8 mouse cellular contexts compared by ENCODE assay signal in genomic region chr13:31624966-31625332, GRCm38 (mm10). TPM values are rescaled to one million over a fixed set of nuclear protein-coding genes. Genes with fewer than 3 reads are reported as not detected.
DNase-seq lines count a peak whose midpoint lies in the region; ATAC-seq and TF ChIP-seq lines count a peak whose summit lies in the region.

No protein-coding gene starts in this region.

- no peak overlapping the region for H3K27ac ChIP-seq in heart, adult 2 months
- no peak overlapping the region for H3K27ac ChIP-seq in ES-E14 (ENCODE audit: insufficient read depth, low read depth, low read length, poor library complexity, severe bottlenecking)
- 0 out of 2 replicates have a peak overlapping the region, but pooled peaks have one; percentile 19 for H3K27ac ChIP-seq in hindbrain, embryonic 15.5 days (replicated peaks)
- H3K27ac ChIP-seq in midbrain, embryonic 15.5 days = 0 out of 2 replicates have a peak overlapping the region, but pooled peaks have one; percentile 7

- H3K4me1 ChIP-seq in heart, adult 2 months (ENCODE audit: control insufficient read depth, insufficient read depth, low read length) = no peaks in the 10 kb centered on the region
- H3K4me1 ChIP-seq in ES-E14 (ENCODE audit: control insufficient read depth in 2 of 2, insufficient read depth in 2 of 2, low read length in 2 of 2, poor library complexity in 1 of 2) = peaks cover 0 to 7% of the 10 kb centered on the region in 2 experiments; a peak in 1 of 4 replicates
- H3K4me1 ChIP-seq in hindbrain, embryonic 15.5 days (replicated peaks) = peaks cover 39% of the 10 kb centered on the region
- peaks cover 34% of the 10 kb centered on the region for H3K4me1 ChIP-seq in midbrain, embryonic 15.5 days

- H3K27me3 ChIP-seq in heart, adult 2 months (ENCODE audit: control insufficient read depth, insufficient read depth, low read length) = peaks cover 25% of the 10 kb centered on the region
- H3K27me3 ChIP-seq in hindbrain, embryonic 15.5 days = peaks cover 98% of the 10 kb centered on the region
- peaks cover 96% of the 10 kb centered on the region for H3K27me3 ChIP-seq in midbrain, embryonic 15.5 days (replicated peaks)

- ATAC-seq in hindbrain, embryonic 15.5 days (ENCODE audit: low FRiP score, low read depth) = no peak
- ATAC-seq in midbrain, embryonic 15.5 days (replicated peaks) = 0 out of 2 replicates have a peak, but pooled peaks have one; percentile 3
- ATAC-seq in erythroblast, adult 5-6 weeks (replicated peaks; ENCODE audit: low FRiP score, poor library complexity, severe bottlenecking) = no peak

- no peaks in the 10 kb centered on the region for H3K79me2 ChIP-seq in heart, adult 2 months (replicated peaks; ENCODE audit: control insufficient read depth, insufficient read depth, low read length)

- no peak overlapping the region for H3K9ac ChIP-seq in heart, adult 2 months (ENCODE audit: low read depth, low read length)
- H3K9ac ChIP-seq in ES-E14 (ENCODE audit: insufficient read depth, low read depth, low read length, poor library complexity, severe bottlenecking) = no peak overlapping the region
- H3K9ac ChIP-seq in hindbrain, embryonic 15.5 days = no peak overlapping the region
- no peak overlapping the region for H3K9ac ChIP-seq in midbrain, embryonic 15.5 days

- H3K4me3 ChIP-seq in heart, adult 2 months = peak overlapping the region; percentile 40; the same call in 1 of the 2 replicates
- peak overlapping the region; percentile 30 to 51; a peak in 2 of 4 replicates for H3K4me3 ChIP-seq in ES-E14 (ENCODE audit: insufficient read depth in 1 of 2, low read depth in 1 of 2, low read length in 2 of 2, poor library complexity in 1 of 2, severe bottlenecking in 1 of 2)
- peak overlapping the region; percentile 41 for H3K4me3 ChIP-seq in hindbrain, embryonic 15.5 days
- H3K4me3 ChIP-seq in midbrain, embryonic 15.5 days = peak overlapping the region; percentile 39

- TF ChIP-seq POLR2A in heart, adult 2 months (IDR thresholded peaks at IDR 0.05; ENCODE audit: insufficient read depth, low read depth, low read length) = no peak

- H3K36me3 ChIP-seq in heart, adult 2 months (ENCODE audit: control insufficient read depth, insufficient read depth, low read length) = no peaks in the 10 kb centered on the region
- no peaks in the 10 kb centered on the region for H3K36me3 ChIP-seq in ES-E14 (ENCODE audit: control insufficient read depth, insufficient read depth, low read length, poor library complexity, severe bottlenecking)
- H3K36me3 ChIP-seq in hindbrain, embryonic 15.5 days = no peaks in the 10 kb centered on the region
- H3K36me3 ChIP-seq in midbrain, embryonic 15.5 days (replicated peaks) = no peaks in the 10 kb centered on the region

- no peak for TF ChIP-seq CTCF in heart, adult 2 months (IDR thresholded peaks at IDR 0.05)

- peak in 1 of 2 experiments; percentile 25 for DNase-seq in heart, adult 2 months
- no peak for DNase-seq in heart, adult 11 months
- no peak for DNase-seq in ES-E14 (ENCODE audit: low read depth, low spot score)
- no peak for DNase-seq in adrenal gland, adult 2 months
- DNase-seq in layer of hippocampus, postnatal 14 days (ENCODE audit: low spot score in 2 of 2) = no peak

- WGBS in heart, adult 2 months = 1% methylated on average over 13 of the region's 13 CpGs
- 0% methylated on average over 13 of the region's 13 CpGs for WGBS in hindbrain, embryonic 15.5 days
- under 1% methylated on average over 13 of the region's 13 CpGs for whole genome bisulfite sequencing in midbrain, embryonic 15.5 days

- intact Hi-C loops in heart, adult 2 months (cut with DNase I) = no loop called here

- in situ Hi-C loops in ES-E14 (cut with MboI; ENCODE audit: low sequenced_read_pairs in 2 of 2, unreplicated experiment in 2 of 2) = loop anchor here (5.0 to 25.0 kb wide), 5 partner anchors 60 to 1063 kb away; partner anchors contain the start of gene Foxc1 (in 2 of the 2)

- no peak for TF ChIP-seq EP300 in heart, adult 2 months (IDR thresholded peaks at IDR 0.05; ENCODE audit: insufficient read depth, low read depth, low read length)

- peak overlapping the region; percentile 81 for H3K4me2 ChIP-seq in hindbrain, embryonic 15.5 days
- H3K4me2 ChIP-seq in midbrain, embryonic 15.5 days = peak overlapping the region; percentile 85

- H3K9me3 ChIP-seq in ES-E14 (ENCODE audit: control insufficient read depth, insufficient read depth, low read depth, low read length) = no peaks in the 10 kb centered on the region
- no peaks in the 10 kb centered on the region for H3K9me3 ChIP-seq in hindbrain, embryonic 15.5 days
- no peaks in the 10 kb centered on the region for H3K9me3 ChIP-seq in midbrain, embryonic 15.5 days

TF ChIP-seq in ES-E14, 5 proteins besides CTCF, POLR2A, EP300 and RAD21:
- no peak for TF ChIP-seq HCFC1 (IDR thresholded peaks at IDR 0.05; ENCODE audit: borderline replicate concordance, insufficient read depth, low read length)
- no peak for TF ChIP-seq ZNF384 (IDR thresholded peaks at IDR 0.05; ENCODE audit: low read depth, low read length)
- no peak for TF ChIP-seq MAFK (IDR thresholded peaks at IDR 0.05; ENCODE audit: insufficient read depth, low read depth, low read length)
- no peak for TF ChIP-seq ZC3H11A (IDR thresholded peaks at IDR 0.05; ENCODE audit: borderline replicate concordance, low read depth, low read length)
- TF ChIP-seq CHD2 (IDR thresholded peaks at IDR 0.05; ENCODE audit: low read depth, low read length) = no peak

RNA-seq across cellular contexts. Expression of gene Foxf2, which starts 0.7 kb away (rescaled TPM):
- under 1 TPM in 1 of 2 experiments, not detected in 1; 0.10 TPM for total RNA-seq in heart, adult 2 months (2021)
- 0.09 and 0.27 TPM in 2 replicates for polyA plus RNA-seq in heart, adult 2 months (2012; rRNA removed)
- total RNA-seq in ES-E14 (2012; rRNA removed) = 0.16 and 0.80 TPM in 2 replicates
- 5.2 and 5.5 TPM in 2 replicates for polyA plus RNA-seq in hindbrain, embryonic 15.5 days (2015; fragmentation: Nextera tagmentation; extraction: Ambion mirVana)
- polyA plus RNA-seq in midbrain, embryonic 15.5 days (2015; fragmentation: Nextera tagmentation; extraction: Ambion mirVana) = 5.3 and 6.5 TPM in 2 replicates
- total RNA-seq in adrenal gland, adult 2 months (2021) = not detected
- polyA plus RNA-seq in adrenal gland, adult 2 months (2012; rRNA removed) = not detected in 2 replicates
- 1 to 10 TPM; 7.0 to 7.5 TPM for total RNA-seq in layer of hippocampus, postnatal 14 days (2021)
- not detected in 2 replicates for total RNA-seq in erythroblast, adult 5-6 weeks (2015; ENCODE audit: low replicate concordance)
- total RNA-seq in erythroblast, adult 5-6 weeks (2017; ENCODE audit: low replicate concordance) = not detected in 2 replicates

Comparison
In these comparisons a context has a peak if more than half of its experiments do, and no peak if none do; other contexts are left out.
1. H3K27ac ChIP-seq: peak in hindbrain, embryonic 15.5 days (single experiment) and midbrain, embryonic 15.5 days (single experiment); none in heart, adult 2 months (single experiment) and ES-E14 (single experiment).
2. Peak in every context shown above with its lines, with median percentiles within 50 percentile points of each other: H3K4me3 ChIP-seq.